Mouse (Mus musculus) MEL (cell line): Measurements from ENCODE around the gene Rmnd5b. TPM values are rescaled to one million over a fixed set of nuclear protein-coding genes. Genes with fewer than 3 reads are reported as not detected.

ENCODE experiments used
- DNase-seq: peaks from one replicate; pipeline ENCODE4 v3.0.0; 2011; ENCODE audit warnings: low read depth, low spot score
- H3K27ac ChIP-seq: 2 replicates; pipeline ENCODE4 v1.5.1; 2012; ENCODE audit warnings: low read depth, mild to moderate bottlenecking, control low read depth, low read length, moderate library complexity; ENCODE audit not compliant: control insufficient read depth
- H3K27me3 ChIP-seq, 2 experiments: fragments of 150-350 bp in 1 of 2; sonication (generic) in 1 of 2; 2 replicates each; pipeline ENCODE4 v1.6.1; 2012; ENCODE audit warnings: low read length in 2 of 2, mild to moderate bottlenecking in 2 of 2, improper control_type of control experiment in 1 of 2, moderate library complexity in 1 of 2; ENCODE audit not compliant: insufficient read depth in 2 of 2, control insufficient read depth in 1 of 2
- H3K36me3 ChIP-seq, 2 experiments: 2 replicates each; pipeline ENCODE4 v1.6.1; 2012 to 2014; ENCODE audit warnings: low read length in 2 of 2, improper control_type of control experiment in 1 of 2, inconsistent platforms in 1 of 2, mild to moderate bottlenecking in 1 of 2; ENCODE audit not compliant: insufficient read depth in 2 of 2, control insufficient read depth in 1 of 2
- H3K4me1 ChIP-seq, 2 experiments: fragments of 150-350 bp in 1 of 2; sonication (generic) in 1 of 2; 2 replicates each; pipeline ENCODE4 v1.6.1; 2012; ENCODE audit warnings: low read length in 2 of 2, improper control_type of control experiment in 1 of 2, mild to moderate bottlenecking in 1 of 2; ENCODE audit not compliant: insufficient read depth in 2 of 2, control insufficient read depth in 1 of 2
- H3K4me3 ChIP-seq, 2 experiments: fragments of 150-350 bp in 1 of 2; sonication (generic) in 1 of 2; 2 replicates each; pipeline ENCODE4 v1.5.1; 2012; ENCODE audit warnings: low read depth in 2 of 2, low read length in 2 of 2, mild to moderate bottlenecking in 2 of 2, moderate library complexity in 2 of 2, control low read depth in 1 of 2, improper control_type of control experiment in 1 of 2; ENCODE audit not compliant: control insufficient read depth in 1 of 2, insufficient read depth in 1 of 2
- H3K79me2 ChIP-seq: 2 replicates; pipeline ENCODE4 v1.6.1; 2012; ENCODE audit warnings: mild to moderate bottlenecking, low read length, moderate library complexity; ENCODE audit not compliant: control insufficient read depth, poor library complexity, insufficient read depth
- H3K9ac ChIP-seq: 2 replicates; pipeline ENCODE4 v1.6.1; 2012; ENCODE audit warnings: low read depth, mild to moderate bottlenecking, control low read depth, low read length, moderate library complexity; ENCODE audit not compliant: control insufficient read depth, poor library complexity, severe bottlenecking
- H3K9me3 ChIP-seq: fragments of 150-350 bp; sonication (generic); replicated peaks from 2 replicates; pipeline ENCODE4 v1.6.1; 2012; ENCODE audit warnings: mild to moderate bottlenecking, low read length, improper control_type of control experiment, moderate library complexity; ENCODE audit not compliant: insufficient read depth
- CHD1 ChIP-seq: IDR thresholded peaks from 2 replicates; pipeline ENCODE4 v1.6.1; 2012; ENCODE audit warnings: low read depth, mild to moderate bottlenecking, inconsistent platforms, low read length, improper control_type of control experiment
- CHD2 ChIP-seq: IDR thresholded peaks from 2 replicates; pipeline ENCODE4 v1.6.1; 2011; ENCODE audit warnings: low read length, improper control_type of control experiment
- EP300 ChIP-seq, 2 experiments: IDR thresholded peaks; 2 replicates each; pipeline ENCODE4 v1.6.1; 2011; ENCODE audit warnings: improper control_type of control experiment in 2 of 2, low read length in 2 of 2, low read depth in 1 of 2, mild to moderate bottlenecking in 1 of 2
- ETS1 ChIP-seq: IDR thresholded peaks from 2 replicates; pipeline ENCODE4 v1.6.1; 2012; ENCODE audit warnings: low read depth, mild to moderate bottlenecking, inconsistent platforms, low read length, improper control_type of control experiment, moderate library complexity
- GABPA ChIP-seq: IDR thresholded peaks from 2 replicates; pipeline ENCODE4 v1.6.1; 2012; ENCODE audit warnings: low read depth, mild to moderate bottlenecking, inconsistent platforms, low read length, improper control_type of control experiment, moderate library complexity
- JUND ChIP-seq: IDR thresholded peaks from 2 replicates; pipeline ENCODE4 v1.6.1; 2011; ENCODE audit warnings: low read depth, mild to moderate bottlenecking, improper control_type of control experiment, low read length
- MAZ ChIP-seq: IDR thresholded peaks from 2 replicates; pipeline ENCODE4 v1.6.1; 2012; ENCODE audit warnings: low read depth, mild to moderate bottlenecking, inconsistent platforms, low read length, improper control_type of control experiment
- MXI1 ChIP-seq: IDR thresholded peaks from 2 replicates; pipeline ENCODE4 v1.6.1; 2011; ENCODE audit warnings: mild to moderate bottlenecking, low read depth, low read length, improper control_type of control experiment
- MYB ChIP-seq: IDR thresholded peaks from 2 replicates; pipeline ENCODE4 v1.6.1; 2011; ENCODE audit warnings: mild to moderate bottlenecking, low read depth, low read length, improper control_type of control experiment
- NRF1 ChIP-seq: IDR thresholded peaks from 2 replicates; pipeline ENCODE4 v1.6.1; 2014; ENCODE audit warnings: low read depth, mild to moderate bottlenecking, inconsistent platforms, low read length, improper control_type of control experiment, moderate library complexity; ENCODE audit not compliant: poor library complexity, insufficient read depth, severe bottlenecking
- POLR2A ChIP-seq, 2 experiments: IDR thresholded peaks; 2 replicates each; pipeline ENCODE4 v1.6.1; 2011 to 2012; ENCODE audit warnings: low read length in 2 of 2, mild to moderate bottlenecking in 2 of 2, control low read depth in 1 of 2, improper control_type of control experiment in 1 of 2, low read depth in 1 of 2, moderate library complexity in 1 of 2; ENCODE audit not compliant: control insufficient read depth in 1 of 2, insufficient read depth in 1 of 2, poor library complexity in 1 of 2
- RCOR1 ChIP-seq: IDR thresholded peaks from 2 replicates; pipeline ENCODE4 v1.6.1; 2012; ENCODE audit warnings: low read depth, mild to moderate bottlenecking, inconsistent platforms, low read length, improper control_type of control experiment
- TAL1 ChIP-seq: IDR thresholded peaks from 2 replicates; pipeline ENCODE4 v1.6.1; 2012; ENCODE audit warnings: mild to moderate bottlenecking, inconsistent platforms, low read length, moderate library complexity, mixed read lengths
- TBP ChIP-seq: IDR thresholded peaks from 2 replicates; pipeline ENCODE4 v1.8.0; 2011; ENCODE audit warnings: low read depth, low read length, improper control_type of control experiment
- USF1 ChIP-seq: IDR thresholded peaks from 2 replicates; pipeline ENCODE4 v1.6.1; 2014; ENCODE audit warnings: low read depth, mild to moderate bottlenecking, inconsistent platforms, low read length, improper control_type of control experiment, moderate library complexity
- ZC3H11A ChIP-seq: IDR thresholded peaks from 2 replicates; pipeline ENCODE4 v1.6.1; 2012; ENCODE audit warnings: low read depth, mild to moderate bottlenecking, inconsistent platforms, low read length, improper control_type of control experiment
- ZNF384 ChIP-seq: IDR thresholded peaks from 2 replicates; pipeline ENCODE4 v1.6.1; 2012; ENCODE audit warnings: low read depth, mild to moderate bottlenecking, inconsistent platforms, low read length, improper control_type of control experiment
- polyA plus RNA-seq, 2 experiments: library from polyadenylated mRNA; stranded (reverse) in 1 of 2; unstranded in 1 of 2; fragments of >175 nt in 1 of 2; fragments of >200 nt in 1 of 2; gene quantifications; 2 replicates each; pipeline versions ENCODE4 v1.2.1 to v1.2.4; 2012; ENCODE audit warnings: low replicate concordance in 2 of 2, low read depth in 1 of 2; ENCODE audit not compliant: insufficient read length in 2 of 2, insufficient read depth in 1 of 2, missing spikeins in 1 of 2
- total RNA-seq: library from RNA; depleted of rRNA; stranded (reverse); fragments of 300-350 nt; gene quantifications from 2 replicates; pipeline ENCODE4 v1.2.3, GENCODE M21; 2012

Gene Rmnd5b
- total and polyA plus RNA-seq, 3 experiments: 52.5 to 63.0 TPM; not detected in 1

DNA sequence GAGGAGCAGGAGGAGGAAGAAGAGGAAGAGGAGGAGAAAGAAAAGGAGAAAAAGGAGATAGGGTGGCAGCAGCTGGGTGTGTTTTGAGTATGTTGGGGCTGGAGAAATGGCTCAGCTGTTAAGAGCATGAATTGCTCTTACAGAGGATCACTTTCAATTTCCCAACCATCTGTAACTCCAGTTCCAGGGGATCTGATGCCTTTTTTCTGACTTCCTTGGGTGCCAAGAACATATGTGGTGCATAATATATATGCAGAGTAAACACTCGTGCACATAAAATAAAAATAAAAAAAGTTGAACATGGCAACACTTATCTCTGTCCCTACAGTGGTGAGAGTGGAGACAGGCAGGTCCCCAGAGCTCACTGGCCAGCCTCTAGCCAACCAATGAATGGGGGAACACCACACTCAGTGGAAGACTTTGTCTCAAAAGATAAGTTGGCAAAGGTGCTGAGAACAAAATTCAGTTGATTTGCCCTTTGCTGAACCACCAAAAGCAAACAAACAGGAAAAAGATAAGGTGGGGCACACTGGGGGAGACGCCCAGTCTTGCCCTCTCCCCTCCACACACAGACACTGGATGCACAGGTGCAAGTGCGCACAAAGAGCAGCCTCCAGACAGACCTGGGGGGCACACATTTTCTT is 26.3 kb downstream of the Rmnd5b start (continued):
- TF ChIP-seq EP300 (IDR thresholded peaks at IDR 0.05; ENCODE audit: low read depth in 1 of 2, low read length in 2 of 2) (peak; percentile 93 to 96), ZC3H11A (no peak), ETS1 (peak; percentile 84), NRF1 (no peak; the same call in 1 of the 2 replicates), TAL1 (peak; percentile 60), POLR2A (IDR thresholded peaks at IDR 0.05; ENCODE audit: control insufficient read depth in 1 of 2, insufficient read depth in 1 of 2, low read depth in 1 of 2, low read length in 2 of 2, poor library complexity in 1 of 2) (peak in 1 of 2 experiments; percentile 53; a peak in 1 of 4 replicates), MAZ (peak; percentile 81), CHD2 (no peak), ZNF384 (peak; percentile 85), RCOR1 (peak; percentile 82)

DNA sequence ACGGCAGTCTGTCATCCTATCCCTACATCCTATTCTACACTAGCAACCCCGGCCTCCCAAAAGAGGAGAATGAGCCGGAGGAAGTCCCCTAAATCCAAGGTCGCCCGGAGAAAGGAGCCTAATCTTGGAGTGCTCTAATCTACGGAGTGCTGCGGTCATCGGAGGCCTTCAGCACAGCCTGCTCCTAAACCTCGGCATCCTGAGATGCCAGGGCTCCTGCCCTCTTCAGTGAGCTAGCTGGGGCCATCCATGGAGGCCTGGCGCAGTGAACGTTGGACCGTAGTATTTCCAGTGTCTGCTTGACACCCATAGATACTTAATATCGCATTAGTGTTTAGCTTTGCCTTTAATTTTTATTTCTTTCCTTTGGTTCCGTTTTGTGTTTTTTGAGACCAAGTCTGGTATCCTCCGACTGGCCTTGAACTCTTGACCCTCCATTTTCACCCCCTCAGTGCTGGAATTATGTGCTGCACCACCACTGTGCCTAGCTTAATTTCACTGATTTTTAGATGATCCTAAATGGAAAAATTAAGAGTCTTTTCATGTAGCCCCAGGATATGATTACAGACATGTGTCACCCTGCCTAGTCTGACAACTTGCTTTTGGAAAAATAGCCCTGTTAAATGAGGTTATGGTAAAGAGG is 28.5 kb downstream of the Rmnd5b start:
- peaks cover 5 to 36% of the 10 kb centered on the region in 2 experiments for H3K4me1 ChIP-seq
- no peak for DNase-seq
- no peaks in the 10 kb centered on the region for H3K27me3 ChIP-seq
- H3K79me2 ChIP-seq: peaks cover 43% of the 10 kb centered on the region
- no peaks in the 10 kb centered on the region for H3K9me3 ChIP-seq
- H3K36me3 ChIP-seq: peaks cover 27 to 54% of the 10 kb centered on the region in 2 experiments
- H3K9ac ChIP-seq: peak overlapping the region; percentile 86
- peak overlapping the region; percentile 56 to 68 for H3K4me3 ChIP-seq
- H3K27ac ChIP-seq: peak overlapping the region; percentile 70
- TF ChIP-seq USF1 (no peak), RCOR1 (peak; percentile 49; the same call in 1 of the 2 replicates), ETS1 (peak; percentile 38; the same call in 1 of the 2 replicates), GABPA (no peak), TBP (no peak), CHD1 (peak; percentile 92; the same call in 1 of the 2 replicates), CHD2 (no peak), JUND (no peak), MXI1 (0 out of 2 replicates have a peak, but pooled peaks have one; percentile 19), MYB (peak; percentile 43)
